Mouse (Mus musculus): ENCODE results near the gene Olfr1392. TPM values are rescaled to one million over a fixed set of nuclear protein-coding genes. Genes with fewer than 3 reads are reported as not detected.
"Not testable (repeated sequence)": the region's sequence is repeated elsewhere in the genome, so short reads cannot be mapped to it uniquely, and the experiment has no call there.

Gene Olfr1392
- polyA plus RNA-seq (2014; fragmentation: Nextera tagmentation; extraction: Ambion mirVana), result 0.07 TPM in 1 of 2 replicates, not detected in the other

- H3K9ac ChIP-seq (replicated peaks; ENCODE audit: low read length); H3K4me3 ChIP-seq (replicated peaks; ENCODE audit: low read depth, low read length); H3K36me3 ChIP-seq (ENCODE audit: control insufficient read depth, insufficient read depth, low read length); DNase-seq; H3K27me3 ChIP-seq (ENCODE audit: control insufficient read depth, insufficient read depth, low read length); H3K4me2 ChIP-seq (ENCODE audit: low read length); ATAC-seq (ENCODE audit: low FRiP score, low TSS enrichment); H3K27ac ChIP-seq (replicated peaks; ENCODE audit: low read depth, low read length); H3K4me1 ChIP-seq (ENCODE audit: control insufficient read depth, insufficient read depth, low read length); H3K9me3 ChIP-seq (ENCODE audit: control insufficient read depth, low read length): not testable (repeated sequence)
- WGBS, result 54% methylated on average over 1 of the region's 1 CpGs
Measured at GRCm38 (mm10) chr11:49284982-49285381, at the start of gene Olfr1392. Gene Olfr1392, plus strand, starts transcription at chr11:49285282.

DNA sequence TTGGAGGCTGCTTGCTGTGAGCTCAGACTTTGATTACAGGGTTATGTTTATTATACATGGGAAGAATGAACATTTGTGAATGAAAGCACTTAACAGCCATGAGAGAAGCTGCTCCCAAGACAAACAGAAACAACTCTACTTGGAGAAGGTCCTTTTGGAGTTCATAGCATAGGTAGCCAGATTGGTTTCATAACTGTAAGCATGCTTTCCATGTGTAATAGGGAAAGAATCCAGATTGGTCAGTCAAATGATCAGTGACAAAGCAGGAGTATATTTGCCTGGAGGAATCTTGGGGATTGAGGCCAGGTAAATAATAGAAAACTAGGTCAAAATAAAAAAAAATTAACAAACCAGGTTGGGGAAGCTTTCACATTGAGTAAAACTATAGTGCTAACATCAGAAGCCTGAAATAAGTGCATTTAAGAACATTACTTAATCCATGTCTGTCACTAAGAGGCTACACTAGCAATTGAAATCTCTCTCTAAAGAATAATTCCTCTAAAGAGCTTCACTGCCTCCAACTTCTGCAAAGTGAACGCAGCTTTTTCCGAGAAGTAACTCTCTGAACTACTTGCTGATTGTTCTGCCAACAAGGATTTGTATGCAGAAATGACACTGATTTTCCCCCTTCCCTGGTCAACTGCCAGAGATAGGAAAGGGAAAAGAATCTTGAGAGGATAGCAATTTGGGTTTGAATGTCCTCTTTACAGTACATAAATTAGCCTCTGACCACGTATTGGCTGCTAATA, 49.4 kb upstream of the Olfr1392 start:
- Histone ChIP-seq H3K4me2 (ENCODE audit: low read length) (no peak overlapping the region), H3K4me3 (replicated peaks; ENCODE audit: low read depth, low read length) (no peak overlapping the region), H3K27ac (replicated peaks; ENCODE audit: low read depth, low read length) (no peak overlapping the region), H3K27me3 (ENCODE audit: control insufficient read depth, insufficient read depth, low read length) (no peaks in the 10 kb centered on the region), H3K4me1 (ENCODE audit: control insufficient read depth, insufficient read depth, low read length) (no peaks in the 10 kb centered on the region), H3K9me3 (ENCODE audit: control insufficient read depth, low read length) (no peaks in the 10 kb centered on the region), H3K9ac (replicated peaks; ENCODE audit: low read length) (no peak overlapping the region), H3K36me3 (ENCODE audit: control insufficient read depth, insufficient read depth, low read length) (no peaks in the 10 kb centered on the region)
- 74% methylated on average over 3 of the region's 3 CpGs for WGBS
- no peak for DNase-seq
- no peak for ATAC-seq (ENCODE audit: low FRiP score, low TSS enrichment)

DNA sequence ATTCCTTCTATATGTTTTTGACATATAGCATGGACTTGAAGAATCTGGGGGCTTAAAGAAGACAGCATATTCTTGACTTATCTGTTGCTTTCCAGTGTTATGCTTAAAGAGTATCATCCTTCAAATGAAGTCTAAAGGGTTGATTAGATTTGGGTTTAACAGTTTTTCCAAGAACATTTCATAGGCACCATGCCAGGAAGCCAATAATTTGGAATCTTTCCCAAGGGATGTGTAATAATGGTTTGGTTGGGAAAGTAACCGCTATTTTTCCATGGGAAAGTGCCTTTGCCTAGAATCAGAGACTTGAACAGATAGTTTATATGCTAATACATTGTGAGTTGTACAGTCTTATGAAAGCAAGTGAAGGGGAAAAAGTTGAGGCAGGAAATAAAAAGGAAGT, 48.2 kb upstream of the Olfr1392 start:
- H3K36me3 ChIP-seq (ENCODE audit: control insufficient read depth, insufficient read depth, low read length), result no peaks in the 10 kb centered on the region
- H3K27ac ChIP-seq (replicated peaks; ENCODE audit: low read depth, low read length), result no peak overlapping the region
- no peak overlapping the region for H3K4me3 ChIP-seq (replicated peaks; ENCODE audit: low read depth, low read length)
- H3K4me2 ChIP-seq (ENCODE audit: low read length), result no peak overlapping the region
- 75% methylated on average over 1 of the region's 1 CpGs for WGBS
- DNase-seq (no peak), ATAC-seq (ENCODE audit: low FRiP score, low TSS enrichment) (no peak)
- H3K9ac ChIP-seq (replicated peaks; ENCODE audit: low read length), result no peak overlapping the region
- H3K9me3 ChIP-seq (ENCODE audit: control insufficient read depth, low read length), result no peaks in the 10 kb centered on the region
- H3K4me1 ChIP-seq (ENCODE audit: control insufficient read depth, insufficient read depth, low read length), result no peaks in the 10 kb centered on the region
- H3K27me3 ChIP-seq (ENCODE audit: control insufficient read depth, insufficient read depth, low read length), result no peaks in the 10 kb centered on the region

DNA sequence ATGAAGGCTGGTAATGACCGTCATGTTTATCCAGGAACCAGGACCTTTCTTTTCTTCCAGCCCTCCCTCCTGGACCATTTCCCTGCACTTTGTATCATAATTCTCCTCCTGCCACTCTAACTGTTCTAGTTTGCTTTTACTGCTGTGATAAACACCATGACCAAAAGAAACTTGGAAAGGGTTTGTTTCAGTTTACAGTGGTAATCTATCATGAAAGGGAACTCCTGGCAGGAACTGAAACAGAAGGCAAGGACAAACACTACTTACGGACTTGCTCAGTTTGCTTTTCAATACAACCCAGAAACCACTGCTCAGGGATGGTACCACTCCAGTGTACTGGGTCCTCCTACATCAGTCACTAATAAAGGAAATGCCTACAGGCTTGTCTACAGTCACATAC, 47.5 kb upstream of the Olfr1392 start:
- 82% methylated on average over 2 of the region's 2 CpGs for WGBS
- H3K4me3 ChIP-seq (replicated peaks; ENCODE audit: low read depth, low read length), result no peak overlapping the region
- H3K4me1 ChIP-seq (ENCODE audit: control insufficient read depth, insufficient read depth, low read length), result no peaks in the 10 kb centered on the region
- H3K9me3 ChIP-seq (ENCODE audit: control insufficient read depth, low read length), result no peaks in the 10 kb centered on the region
- DNase-seq (no peak), ATAC-seq (ENCODE audit: low FRiP score, low TSS enrichment) (no peak)
- no peak overlapping the region for H3K4me2 ChIP-seq (ENCODE audit: low read length)
- no peaks in the 10 kb centered on the region for H3K36me3 ChIP-seq (ENCODE audit: control insufficient read depth, insufficient read depth, low read length)
- no peak overlapping the region for H3K9ac ChIP-seq (replicated peaks; ENCODE audit: low read length)
- no peaks in the 10 kb centered on the region for H3K27me3 ChIP-seq (ENCODE audit: control insufficient read depth, insufficient read depth, low read length)
- H3K27ac ChIP-seq (replicated peaks; ENCODE audit: low read depth, low read length), result no peak overlapping the region

DNA sequence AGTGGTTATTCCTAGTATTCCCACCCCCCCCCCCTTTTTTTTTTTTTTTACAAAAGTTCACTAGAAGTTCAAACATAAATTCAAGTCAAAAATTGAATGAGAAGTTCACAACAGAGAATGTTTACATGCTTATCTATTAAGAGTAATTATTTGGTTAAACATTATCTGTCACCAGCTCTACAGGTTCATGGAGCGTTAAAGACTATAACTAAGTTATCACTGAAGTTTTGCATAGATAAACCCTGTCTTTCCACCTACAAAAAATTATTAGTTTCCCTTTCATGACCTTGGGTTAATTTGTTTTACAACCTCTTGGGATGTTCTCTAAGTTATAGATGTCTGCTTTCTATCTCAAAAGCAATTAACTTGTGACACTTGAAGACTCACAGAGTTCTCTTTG, 44.8 kb upstream of the Olfr1392 start:
- no peak for ATAC-seq (ENCODE audit: low FRiP score, low TSS enrichment)
- no peaks in the 10 kb centered on the region for H3K27me3 ChIP-seq (ENCODE audit: control insufficient read depth, insufficient read depth, low read length)
- no peak overlapping the region for H3K4me3 ChIP-seq (replicated peaks; ENCODE audit: low read depth, low read length)
- 96% methylated on average over 1 of the region's 1 CpGs for WGBS
- H3K4me2 ChIP-seq (ENCODE audit: low read length), result no peak overlapping the region
- no peak overlapping the region for H3K9ac ChIP-seq (replicated peaks; ENCODE audit: low read length)
- no peak overlapping the region for H3K27ac ChIP-seq (replicated peaks; ENCODE audit: low read depth, low read length)
- no peaks in the 10 kb centered on the region for H3K9me3 ChIP-seq (ENCODE audit: control insufficient read depth, low read length)
- H3K36me3 ChIP-seq (ENCODE audit: control insufficient read depth, insufficient read depth, low read length), result no peaks in the 10 kb centered on the region
- peaks cover 12% of the 10 kb centered on the region for H3K4me1 ChIP-seq (ENCODE audit: control insufficient read depth, insufficient read depth, low read length)
- DNase-seq, result no peak

DNA sequence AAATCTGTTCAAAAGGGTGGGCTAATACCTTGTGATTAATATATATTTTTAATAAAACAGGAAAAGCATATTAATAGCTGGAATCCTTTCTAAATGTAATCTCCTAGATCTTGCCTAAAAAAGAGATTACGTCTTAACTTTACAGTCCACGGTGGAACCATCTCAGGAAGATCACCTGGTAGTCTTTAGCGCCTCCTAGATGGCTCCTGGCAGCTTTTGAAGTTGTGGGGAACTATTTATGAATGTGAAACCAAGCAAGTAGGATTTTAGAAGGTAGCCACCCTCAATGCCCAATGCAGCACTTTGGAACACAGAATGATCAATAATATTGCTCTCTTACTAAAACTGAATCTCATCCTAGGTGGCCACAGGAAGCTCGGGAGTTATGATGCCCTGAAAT, 44.2 kb upstream of the Olfr1392 start:
- DNase-seq (no peak), ATAC-seq (ENCODE audit: low FRiP score, low TSS enrichment) (no peak)
- WGBS, result 84% methylated on average over 4 of the region's 4 CpGs
- Histone ChIP-seq H3K4me3 (replicated peaks; ENCODE audit: low read depth, low read length) (no peak overlapping the region), H3K27ac (replicated peaks; ENCODE audit: low read depth, low read length) (no peak overlapping the region), H3K4me2 (ENCODE audit: low read length) (no peak overlapping the region), H3K27me3 (ENCODE audit: control insufficient read depth, insufficient read depth, low read length) (no peaks in the 10 kb centered on the region), H3K9ac (replicated peaks; ENCODE audit: low read length) (no peak overlapping the region), H3K4me1 (ENCODE audit: control insufficient read depth, insufficient read depth, low read length) (peaks cover 12% of the 10 kb centered on the region), H3K36me3 (ENCODE audit: control insufficient read depth, insufficient read depth, low read length) (no peaks in the 10 kb centered on the region), H3K9me3 (ENCODE audit: control insufficient read depth, low read length) (no peaks in the 10 kb centered on the region)

- Histone ChIP-seq H3K4me2 (ENCODE audit: low read length) (no peak overlapping the region), H3K27me3 (ENCODE audit: control insufficient read depth, insufficient read depth, low read length) (no peaks in the 10 kb centered on the region), H3K4me1 (ENCODE audit: control insufficient read depth, insufficient read depth, low read length) (peaks cover 12% of the 10 kb centered on the region), H3K9me3 (ENCODE audit: control insufficient read depth, low read length) (no peaks in the 10 kb centered on the region), H3K36me3 (ENCODE audit: control insufficient read depth, insufficient read depth, low read length) (no peaks in the 10 kb centered on the region), H3K27ac (replicated peaks; ENCODE audit: low read depth, low read length) (no peak overlapping the region), H3K4me3 (replicated peaks; ENCODE audit: low read depth, low read length) (no peak overlapping the region), H3K9ac (replicated peaks; ENCODE audit: low read length) (no peak overlapping the region)
- DNase-seq (no peak), ATAC-seq (ENCODE audit: low FRiP score, low TSS enrichment) (no peak)
- 70% methylated on average over 1 of the region's 1 CpGs for WGBS
Measured at GRCm38 (mm10) chr11:49241471-49241870, 43.6 kb upstream of the Olfr1392 start.

GRCm38 (mm10) chr11:49242944-49243626, 42.0 kb upstream of the Olfr1392 start:
- Histone ChIP-seq H3K4me2 (ENCODE audit: low read length) (peak overlapping the region; percentile 59), H3K9me3 (ENCODE audit: control insufficient read depth, low read length) (no peaks in the 10 kb centered on the region), H3K9ac (replicated peaks; ENCODE audit: low read length) (peak overlapping the region; percentile 71; the same call in 1 of the 2 replicates), H3K4me3 (replicated peaks; ENCODE audit: low read depth, low read length) (peak overlapping the region; percentile 65), H3K27me3 (ENCODE audit: control insufficient read depth, insufficient read depth, low read length) (no peaks in the 10 kb centered on the region), H3K36me3 (ENCODE audit: control insufficient read depth, insufficient read depth, low read length) (no peaks in the 10 kb centered on the region), H3K4me1 (ENCODE audit: control insufficient read depth, insufficient read depth, low read length) (peaks cover 12% of the 10 kb centered on the region), H3K27ac (replicated peaks; ENCODE audit: low read depth, low read length) (peak overlapping the region; percentile 93)
- DNase-seq (no peak), ATAC-seq (ENCODE audit: low FRiP score, low TSS enrichment) (peak; percentile 11; the same call in 1 of the 2 replicates)
- 21% methylated on average over 11 of the region's 11 CpGs for WGBS
